Mouse (Mus musculus) MEL (cell line): ENCODE results near the gene Cul7. TPM values are rescaled to one million over a fixed set of nuclear protein-coding genes. Genes with fewer than 3 reads are reported as not detected.

Source experiments
- DNase-seq: peaks from one replicate; pipeline ENCODE4 v3.0.0; 2011; ENCODE audit warnings: low read depth, low spot score
- H3K27ac ChIP-seq: 2 replicates; pipeline ENCODE4 v1.5.1; 2012; ENCODE audit warnings: low read depth, mild to moderate bottlenecking, control low read depth, low read length, moderate library complexity; ENCODE audit not compliant: control insufficient read depth
- H3K27me3 ChIP-seq, 2 experiments: fragments of 150-350 bp in 1 of 2; sonication (generic) in 1 of 2; 2 replicates each; pipeline ENCODE4 v1.6.1; 2012; ENCODE audit warnings: low read length in 2 of 2, mild to moderate bottlenecking in 2 of 2, improper control_type of control experiment in 1 of 2, moderate library complexity in 1 of 2; ENCODE audit not compliant: insufficient read depth in 2 of 2, control insufficient read depth in 1 of 2
- H3K36me3 ChIP-seq, 2 experiments: 2 replicates each; pipeline ENCODE4 v1.6.1; 2012 to 2014; ENCODE audit warnings: low read length in 2 of 2, improper control_type of control experiment in 1 of 2, inconsistent platforms in 1 of 2, mild to moderate bottlenecking in 1 of 2; ENCODE audit not compliant: insufficient read depth in 2 of 2, control insufficient read depth in 1 of 2
- H3K4me1 ChIP-seq, 2 experiments: fragments of 150-350 bp in 1 of 2; sonication (generic) in 1 of 2; 2 replicates each; pipeline ENCODE4 v1.6.1; 2012; ENCODE audit warnings: low read length in 2 of 2, improper control_type of control experiment in 1 of 2, mild to moderate bottlenecking in 1 of 2; ENCODE audit not compliant: insufficient read depth in 2 of 2, control insufficient read depth in 1 of 2
- H3K4me3 ChIP-seq, 2 experiments: fragments of 150-350 bp in 1 of 2; sonication (generic) in 1 of 2; 2 replicates each; pipeline ENCODE4 v1.5.1; 2012; ENCODE audit warnings: low read depth in 2 of 2, low read length in 2 of 2, mild to moderate bottlenecking in 2 of 2, moderate library complexity in 2 of 2, control low read depth in 1 of 2, improper control_type of control experiment in 1 of 2; ENCODE audit not compliant: control insufficient read depth in 1 of 2, insufficient read depth in 1 of 2
- H3K79me2 ChIP-seq: 2 replicates; pipeline ENCODE4 v1.6.1; 2012; ENCODE audit warnings: mild to moderate bottlenecking, low read length, moderate library complexity; ENCODE audit not compliant: control insufficient read depth, poor library complexity, insufficient read depth
- H3K9ac ChIP-seq: 2 replicates; pipeline ENCODE4 v1.6.1; 2012; ENCODE audit warnings: low read depth, mild to moderate bottlenecking, control low read depth, low read length, moderate library complexity; ENCODE audit not compliant: control insufficient read depth, poor library complexity, severe bottlenecking
- H3K9me3 ChIP-seq: fragments of 150-350 bp; sonication (generic); replicated peaks from 2 replicates; pipeline ENCODE4 v1.6.1; 2012; ENCODE audit warnings: mild to moderate bottlenecking, low read length, improper control_type of control experiment, moderate library complexity; ENCODE audit not compliant: insufficient read depth
- BHLHE40 ChIP-seq: IDR thresholded peaks from 2 replicates; pipeline ENCODE4 v1.6.1; 2012; ENCODE audit warnings: low read depth, mild to moderate bottlenecking, inconsistent platforms, low read length, improper control_type of control experiment, borderline replicate concordance
- CHD1 ChIP-seq: IDR thresholded peaks from 2 replicates; pipeline ENCODE4 v1.6.1; 2012; ENCODE audit warnings: low read depth, mild to moderate bottlenecking, inconsistent platforms, low read length, improper control_type of control experiment
- EP300 ChIP-seq, 2 experiments: IDR thresholded peaks; 2 replicates each; pipeline ENCODE4 v1.6.1; 2011; ENCODE audit warnings: improper control_type of control experiment in 2 of 2, low read length in 2 of 2, low read depth in 1 of 2, mild to moderate bottlenecking in 1 of 2
- HCFC1 ChIP-seq: IDR thresholded peaks from 2 replicates; pipeline ENCODE4 v1.6.1; 2012; ENCODE audit warnings: low read depth, mild to moderate bottlenecking, inconsistent platforms, low read length, improper control_type of control experiment, moderate library complexity
- MAX ChIP-seq: IDR thresholded peaks from 2 replicates; pipeline ENCODE4 v1.6.1; 2011; ENCODE audit warnings: low read length, improper control_type of control experiment
- MAZ ChIP-seq: IDR thresholded peaks from 2 replicates; pipeline ENCODE4 v1.6.1; 2012; ENCODE audit warnings: low read depth, mild to moderate bottlenecking, inconsistent platforms, low read length, improper control_type of control experiment
- MYB ChIP-seq: IDR thresholded peaks from 2 replicates; pipeline ENCODE4 v1.6.1; 2011; ENCODE audit warnings: mild to moderate bottlenecking, low read depth, low read length, improper control_type of control experiment
- MYC ChIP-seq: IDR thresholded peaks from 2 replicates; pipeline ENCODE4 v1.6.1; 2011; ENCODE audit warnings: low read depth, mild to moderate bottlenecking, low read length, improper control_type of control experiment, moderate library complexity
- NELFE ChIP-seq: IDR thresholded peaks from 2 replicates; pipeline ENCODE4 v1.6.1; 2011; ENCODE audit warnings: low read depth, low read length, improper control_type of control experiment
- POLR2A ChIP-seq, 2 experiments: IDR thresholded peaks; 2 replicates each; pipeline ENCODE4 v1.6.1; 2011 to 2012; ENCODE audit warnings: low read length in 2 of 2, mild to moderate bottlenecking in 2 of 2, control low read depth in 1 of 2, improper control_type of control experiment in 1 of 2, low read depth in 1 of 2, moderate library complexity in 1 of 2; ENCODE audit not compliant: control insufficient read depth in 1 of 2, insufficient read depth in 1 of 2, poor library complexity in 1 of 2
- RCOR1 ChIP-seq: IDR thresholded peaks from 2 replicates; pipeline ENCODE4 v1.6.1; 2012; ENCODE audit warnings: low read depth, mild to moderate bottlenecking, inconsistent platforms, low read length, improper control_type of control experiment
- SIN3A ChIP-seq: IDR thresholded peaks from 2 replicates; pipeline ENCODE4 v1.6.1; 2012; ENCODE audit warnings: low read length, improper control_type of control experiment, inconsistent platforms
- TBP ChIP-seq: IDR thresholded peaks from 2 replicates; pipeline ENCODE4 v1.8.0; 2011; ENCODE audit warnings: low read depth, low read length, improper control_type of control experiment
- UBTF ChIP-seq: IDR thresholded peaks from 2 replicates; pipeline ENCODE4 v1.6.1; 2012; ENCODE audit warnings: low read depth, mild to moderate bottlenecking, inconsistent platforms, low read length, improper control_type of control experiment, moderate library complexity, borderline replicate concordance; ENCODE audit not compliant: insufficient read depth
- USF2 ChIP-seq, 2 experiments: IDR thresholded peaks; 2 replicates each; pipeline ENCODE4 v1.6.1; 2011 to 2012; ENCODE audit warnings: improper control_type of control experiment in 2 of 2, low read length in 2 of 2, borderline replicate concordance in 1 of 2, inconsistent platforms in 1 of 2, low read depth in 1 of 2, mild to moderate bottlenecking in 1 of 2; ENCODE audit not compliant: insufficient read depth in 1 of 2
- ZC3H11A ChIP-seq: IDR thresholded peaks from 2 replicates; pipeline ENCODE4 v1.6.1; 2012; ENCODE audit warnings: low read depth, mild to moderate bottlenecking, inconsistent platforms, low read length, improper control_type of control experiment
- ZMIZ1 ChIP-seq: IDR thresholded peaks from 2 replicates; pipeline ENCODE4 v1.6.1; 2012; ENCODE audit warnings: low read depth, mild to moderate bottlenecking, inconsistent platforms, low read length, improper control_type of control experiment, moderate library complexity
- ZNF384 ChIP-seq: IDR thresholded peaks from 2 replicates; pipeline ENCODE4 v1.6.1; 2012; ENCODE audit warnings: low read depth, mild to moderate bottlenecking, inconsistent platforms, low read length, improper control_type of control experiment
- polyA plus RNA-seq, 2 experiments: library from polyadenylated mRNA; stranded (reverse) in 1 of 2; unstranded in 1 of 2; fragments of >175 nt in 1 of 2; fragments of >200 nt in 1 of 2; gene quantifications; 2 replicates each; pipeline versions ENCODE4 v1.2.1 to v1.2.4; 2012; ENCODE audit warnings: low replicate concordance in 2 of 2, low read depth in 1 of 2; ENCODE audit not compliant: insufficient read length in 2 of 2, insufficient read depth in 1 of 2, missing spikeins in 1 of 2
- total RNA-seq: library from RNA; depleted of rRNA; stranded (reverse); fragments of 300-350 nt; gene quantifications from 2 replicates; pipeline ENCODE4 v1.2.3, GENCODE M21; 2012

Cul7 gene
- total and polyA plus RNA-seq, 3 experiments, result 32.6 to 45.8 (median 35.8) TPM

DNA sequence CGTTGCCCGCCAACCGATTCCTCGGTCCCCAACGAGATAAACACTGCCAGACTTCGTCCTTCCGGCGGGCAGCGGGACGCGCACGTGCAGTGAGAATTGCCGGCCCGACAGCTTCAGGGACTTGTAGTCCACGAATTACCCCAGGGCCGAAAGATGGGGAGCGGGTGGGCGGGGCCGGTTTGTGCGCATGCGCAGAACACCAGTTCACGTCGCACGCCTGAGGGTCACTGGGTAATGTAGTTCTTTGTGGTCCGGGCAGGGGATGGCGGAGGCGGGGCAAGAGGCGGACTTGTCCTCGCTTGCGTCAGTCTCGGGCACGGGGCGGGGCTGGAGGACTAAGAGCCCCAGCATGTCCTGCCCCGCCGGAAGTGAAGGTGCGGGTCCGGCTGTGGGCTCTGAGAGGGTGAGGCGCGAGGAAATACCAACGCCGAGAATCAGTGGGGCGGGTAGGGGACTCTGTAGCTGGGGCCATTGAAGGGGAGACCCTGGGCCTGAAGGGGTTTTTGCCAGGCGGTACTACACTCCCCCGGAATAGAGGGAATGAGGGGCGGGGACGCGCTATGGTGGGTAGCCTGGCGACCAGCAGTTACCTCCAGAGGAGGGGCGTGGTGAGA is 30.7 kb downstream of the Cul7 start, which contains the start of gene Klhdc3 (continued):
- TF ChIP-seq MYC (0 out of 2 replicates have a peak, but pooled peaks have one; percentile 9), ZNF384 (no peak), TBP (peak; percentile 11; the same call in 1 of the 2 replicates), MAX (peak; percentile 72; the same call in 1 of the 2 replicates), MAZ (0 out of 2 replicates have a peak, but pooled peaks have one; percentile 17), MYB (no peak), BHLHE40 (peak; percentile 90), RCOR1 (no peak), HCFC1 (peak; percentile 98), CHD1 (no peak), ZC3H11A (no peak), EP300 (IDR thresholded peaks at IDR 0.05; ENCODE audit: low read depth in 1 of 2, low read length in 2 of 2) (no peak), USF2 (IDR thresholded peaks at IDR 0.05; ENCODE audit: borderline replicate concordance in 1 of 2, insufficient read depth in 1 of 2, low read depth in 1 of 2, low read length in 2 of 2) (no peak), UBTF (no peak), NELFE (peak; percentile 72), POLR2A (IDR thresholded peaks at IDR 0.05; ENCODE audit: control insufficient read depth in 1 of 2, insufficient read depth in 1 of 2, low read depth in 1 of 2, low read length in 2 of 2, poor library complexity in 1 of 2) (peak; percentile 34 to 68; a peak in 3 of 4 replicates)

DNA sequence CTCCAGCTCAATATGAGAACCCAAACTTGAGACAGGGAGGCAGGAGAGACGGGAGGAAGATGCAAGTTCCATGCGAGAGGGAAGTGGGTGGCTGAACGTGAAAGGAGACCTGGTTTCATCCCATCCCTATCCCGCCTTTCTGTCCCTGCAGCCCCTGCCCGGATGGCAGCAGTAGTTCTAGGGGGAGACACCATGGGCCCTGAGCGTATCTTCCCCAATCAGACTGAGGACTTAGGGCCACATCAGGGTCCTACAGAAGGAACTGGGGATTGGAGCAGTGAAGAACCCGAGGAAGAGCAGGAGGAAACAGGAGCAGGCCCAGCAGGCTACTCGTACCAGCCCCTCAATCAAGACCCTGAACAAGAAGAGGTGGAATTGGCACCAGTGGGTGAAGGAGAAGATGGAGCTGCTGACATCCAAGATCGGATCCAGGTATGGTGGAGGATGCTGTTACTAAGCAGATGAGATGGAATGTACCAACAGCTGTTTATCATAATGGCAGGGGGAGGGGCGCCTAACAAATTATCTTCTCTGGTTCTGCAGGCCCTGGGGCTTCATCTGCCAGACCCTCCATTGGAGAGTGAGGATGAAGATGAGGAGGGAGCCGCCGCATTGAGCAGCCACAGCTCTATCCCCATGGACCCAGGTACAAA is 31.5 kb downstream of the Cul7 start:
- Histone ChIP-seq H3K4me3 (peak overlapping the region; percentile 73 to 76), H3K27me3 (no peaks in the 10 kb centered on the region), H3K4me1 (peaks cover 2 to 9% of the 10 kb centered on the region in 2 experiments; a peak in 3 of 4 replicates), H3K79me2 (peaks cover 35% of the 10 kb centered on the region), H3K27ac (peak overlapping the region; percentile 26; the same call in 1 of the 2 replicates), H3K9ac (peak overlapping the region; percentile 78), H3K36me3 (peaks cover 0 to 13% of the 10 kb centered on the region in 2 experiments; a peak in 2 of 4 replicates), H3K9me3 (no peaks in the 10 kb centered on the region)
- TF ChIP-seq SIN3A, result no peak
- TF ChIP-seq ZMIZ1, result no peak
- DNase-seq, result no peak
